Mouse (Mus musculus) ES-E14 (cell line): Measurements from ENCODE around the gene Prkcb.

ENCODE experiments used
- CHD2 ChIP-seq: IDR thresholded peaks from 2 replicates; pipeline ENCODE4 v1.6.1; 2014; ENCODE audit warnings: mild to moderate bottlenecking, low read depth, low read length, inconsistent platforms
- HCFC1 ChIP-seq: IDR thresholded peaks from 2 replicates; pipeline ENCODE4 v1.6.1; 2012; ENCODE audit warnings: low read length, inconsistent platforms, borderline replicate concordance; ENCODE audit not compliant: insufficient read depth
- MAFK ChIP-seq: IDR thresholded peaks from 2 replicates; pipeline ENCODE4 v1.6.1; 2014; ENCODE audit warnings: mild to moderate bottlenecking, low read depth, low read length, inconsistent platforms; ENCODE audit not compliant: insufficient read depth
- ZC3H11A ChIP-seq: IDR thresholded peaks from 2 replicates; pipeline ENCODE4 v1.6.1; 2012; ENCODE audit warnings: low read depth, mild to moderate bottlenecking, inconsistent platforms, low read length, borderline replicate concordance
- ZNF384 ChIP-seq: IDR thresholded peaks from 2 replicates; pipeline ENCODE4 v1.6.1; 2012; ENCODE audit warnings: low read depth, low read length, inconsistent platforms

DNA sequence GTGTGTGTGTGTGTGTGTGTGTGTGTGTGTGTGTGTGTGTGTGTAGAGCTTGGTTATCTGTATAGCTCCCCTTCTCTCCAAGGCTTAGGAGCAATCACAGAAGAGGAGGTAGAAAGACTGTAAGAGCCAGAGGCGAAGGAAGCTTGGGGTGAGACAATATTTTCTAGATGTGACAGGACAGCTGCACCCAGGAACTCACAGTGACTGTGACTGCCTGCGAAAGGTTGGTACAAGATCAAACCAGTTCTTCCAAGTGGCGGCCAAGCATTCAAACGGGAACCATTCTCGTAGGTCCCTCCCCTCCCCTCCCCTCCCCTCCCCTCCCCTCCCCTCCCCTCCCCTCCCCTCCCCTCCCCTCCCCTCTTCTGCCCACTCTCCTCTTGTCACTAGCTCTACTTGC, 42.6 kb upstream of the Prkcb start:
- TF ChIP-seq MAFK (no peak), CHD2 (no peak), HCFC1 (no peak), ZC3H11A (no peak), ZNF384 (no peak)
